Mouse (Mus musculus): ENCODE measurements around the gene Nucks1. TPM values are rescaled to one million over a fixed set of nuclear protein-coding genes. Genes with fewer than 3 reads are reported as not detected.
A peak's percentile ranks its signal among the peaks of the same experiment; 100 is the strongest.

Gene Nucks1
- polyA plus RNA-seq, 1 experiment, result 4.7 TPM

DNA sequence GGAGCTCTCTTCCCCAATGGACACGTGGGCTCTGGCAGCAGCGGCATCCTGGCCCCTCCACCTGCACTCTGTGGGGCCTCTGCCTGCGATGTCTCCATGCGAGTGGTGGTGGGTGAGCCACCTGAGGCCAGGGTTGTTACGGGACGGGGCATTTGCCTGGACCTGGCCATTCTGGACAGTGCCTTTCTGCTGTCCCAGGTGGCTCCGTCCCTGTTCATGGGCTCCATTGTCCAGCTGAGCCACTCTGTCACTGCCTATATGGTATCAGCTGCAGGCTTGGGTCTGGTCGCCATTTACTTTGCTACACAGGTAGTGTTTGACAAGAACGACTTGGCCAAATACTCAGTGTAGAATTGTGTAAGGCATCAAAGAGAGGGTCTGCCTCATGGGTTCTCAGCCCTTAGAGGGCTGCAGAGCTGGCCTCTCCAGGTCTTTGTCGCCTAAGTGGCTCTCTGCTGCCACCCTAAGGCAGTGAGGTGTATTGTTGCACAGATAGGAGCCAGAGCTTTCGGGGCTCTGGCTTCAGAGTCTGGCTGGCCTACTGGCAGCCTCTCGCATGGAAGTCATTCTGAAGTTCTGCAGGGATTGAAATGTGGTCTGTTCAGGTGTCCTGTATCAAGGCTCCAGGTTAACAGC lies 71.2 kb downstream of the Nucks1 start:
- Histone ChIP-seq H3K4me1 (ENCODE audit: control insufficient read depth, insufficient read depth, insufficient read length) (no peaks in the 10 kb centered on the region), H3K4me3 (ENCODE audit: extremely low read depth, insufficient read depth, insufficient read length) (no peak overlapping the region), H3K27me3 (ENCODE audit: control insufficient read depth, insufficient read depth, low read length) (no peaks in the 10 kb centered on the region), H3K27ac (ENCODE audit: insufficient read depth, low read length) (no peak overlapping the region), H3K36me3 (ENCODE audit: control insufficient read depth, insufficient read depth, low read length) (no peaks in the 10 kb centered on the region)
- peak; percentile 23 to 69 for DNase-seq (ENCODE audit: low read depth in 1 of 2, low spot score in 2 of 2)
- TF ChIP-seq POLR2A (IDR thresholded peaks at IDR 0.05; ENCODE audit: low read depth, low read length), result no peak
- TF ChIP-seq CTCF (IDR thresholded peaks at IDR 0.05; ENCODE audit: extremely low read depth, insufficient read depth, insufficient read length, insufficient replicate concordance), result peak; percentile 74; the same call in 1 of the 2 replicates
- WGBS, result 60% methylated on average over 12 of the region's 12 CpGs

GRCm38 (mm10) chr1:131982907-131983306 lies 72.6 kb downstream of the Nucks1 start:
- Histone ChIP-seq H3K27me3 (ENCODE audit: control insufficient read depth, insufficient read depth, low read length) (no peaks in the 10 kb centered on the region), H3K36me3 (ENCODE audit: control insufficient read depth, insufficient read depth, low read length) (no peaks in the 10 kb centered on the region), H3K27ac (ENCODE audit: insufficient read depth, low read length) (no peak overlapping the region), H3K4me3 (ENCODE audit: extremely low read depth, insufficient read depth, insufficient read length) (no peak overlapping the region), H3K4me1 (ENCODE audit: control insufficient read depth, insufficient read depth, insufficient read length) (no peaks in the 10 kb centered on the region)
- DNase-seq (ENCODE audit: low read depth in 1 of 2, low spot score in 2 of 2), result peak; percentile 48 to 80
- 14% methylated on average over 5 of the region's 5 CpGs for WGBS
- TF ChIP-seq CTCF (IDR thresholded peaks at IDR 0.05; ENCODE audit: extremely low read depth, insufficient read depth, insufficient read length, insufficient replicate concordance) (peak; percentile 98; the same call in 1 of the 2 replicates), POLR2A (IDR thresholded peaks at IDR 0.05; ENCODE audit: low read depth, low read length) (no peak)

- TF ChIP-seq CTCF (IDR thresholded peaks at IDR 0.05; ENCODE audit: extremely low read depth, insufficient read depth, insufficient read length, insufficient replicate concordance) (no peak), POLR2A (IDR thresholded peaks at IDR 0.05; ENCODE audit: low read depth, low read length) (no peak)
- Histone ChIP-seq H3K27me3 (ENCODE audit: control insufficient read depth, insufficient read depth, low read length) (no peaks in the 10 kb centered on the region), H3K27ac (ENCODE audit: insufficient read depth, low read length) (no peak overlapping the region), H3K4me3 (ENCODE audit: extremely low read depth, insufficient read depth, insufficient read length) (no peak overlapping the region), H3K4me1 (ENCODE audit: control insufficient read depth, insufficient read depth, insufficient read length) (no peaks in the 10 kb centered on the region), H3K36me3 (ENCODE audit: control insufficient read depth, insufficient read depth, low read length) (no peaks in the 10 kb centered on the region)
- DNase-seq (ENCODE audit: low read depth in 1 of 2, low spot score in 2 of 2), result no peak
- WGBS, result 74% methylated on average over 2 of the region's 2 CpGs
These were observed 73.5 kb downstream of the Nucks1 start for GRCm38 (mm10) chr1:131983806-131984205.

Other genes starting within 250 kb of the Nucks1 start
- gene Rab7b, start 221.8 kb upstream of the Nucks1 start, polyA plus RNA-seq (2012; rRNA removed), result 3.3 and 6.9 TPM in 2 replicates
- gene Slc26a9, start 166.5 kb upstream of the Nucks1 start, polyA plus RNA-seq (2012; rRNA removed), result 0.14 TPM in 1 of 2 replicates, not detected in the other
- gene Pm20d1, start 113.2 kb upstream of the Nucks1 start, polyA plus RNA-seq (2012; rRNA removed), result 0.11 and 0.25 TPM in 2 replicates
- gene Slc41a1, start 83.0 kb upstream of the Nucks1 start, polyA plus RNA-seq (2012; rRNA removed), result 22.9 and 41.1 TPM in 2 replicates
- gene Rab29, start 43.3 kb upstream of the Nucks1 start, polyA plus RNA-seq (2012; rRNA removed), result 30.1 and 35.7 TPM in 2 replicates
- gene Slc45a3, start 52.4 kb downstream of the Nucks1 start, polyA plus RNA-seq (2012; rRNA removed), result 23.9 and 28.0 TPM in 2 replicates
- 33.1 and 33.5 TPM in 2 replicates for gene Elk4, start 97.1 kb downstream of the Nucks1 start, polyA plus RNA-seq (2012; rRNA removed)
- gene Mfsd4a, start 157.5 kb downstream of the Nucks1 start, polyA plus RNA-seq (2012; rRNA removed), result 1.0 and 1.1 TPM in 2 replicates
- gene Cdk18, start 229.2 kb downstream of the Nucks1 start, polyA plus RNA-seq (2012; rRNA removed), result 2.3 and 2.5 TPM in 2 replicates